Mouse (Mus musculus) hindbrain, embryonic 15.5 days (tissue): ENCODE results near the gene Man1c1. TPM values are rescaled to one million over a fixed set of nuclear protein-coding genes. Genes with fewer than 3 reads are reported as not detected.

Source experiments
- ATAC-seq: fragments of 200-750 bp; cut with Nextera tagmentation; 2 replicates; pipeline ENCODE4 v1.8.0; 2017; ENCODE audit warnings: low read depth, moderate number of reproducible peaks, moderate TSS enrichment; ENCODE audit not compliant: low FRiP score
- H3K27ac ChIP-seq: fragments of 300-500 bp; sonication (generic); replicated peaks from 2 replicates; pipeline ENCODE4 v1.5.1; 2015; ENCODE audit warnings: mild to moderate bottlenecking, inconsistent platforms
- H3K27me3 ChIP-seq: fragments of 300-500 bp; sonication (generic); 2 replicates; pipeline ENCODE4 v1.6.1; 2015; ENCODE audit warnings: control low read depth, inconsistent platforms
- H3K36me3 ChIP-seq: fragments of 300-500 bp; sonication (generic); 2 replicates; pipeline ENCODE4 v1.6.1; 2015; ENCODE audit warnings: control low read depth, inconsistent platforms
- H3K4me1 ChIP-seq: fragments of 300-500 bp; sonication (generic); replicated peaks from 2 replicates; pipeline ENCODE4 v1.6.1; 2015; ENCODE audit warnings: control low read depth, inconsistent platforms
- H3K4me2 ChIP-seq: fragments of 300-500 bp; sonication (generic); 2 replicates; pipeline ENCODE4 v1.6.1; 2015; ENCODE audit warnings: moderate library complexity, mild to moderate bottlenecking, inconsistent platforms
- H3K4me3 ChIP-seq: fragments of 300-500 bp; sonication (generic); 2 replicates; pipeline ENCODE4 v1.5.1; 2015; ENCODE audit warnings: mild to moderate bottlenecking, inconsistent platforms
- H3K9ac ChIP-seq: fragments of 300-500 bp; sonication (generic); 2 replicates; pipeline ENCODE4 v1.6.1; 2015; ENCODE audit warnings: inconsistent platforms
- H3K9me3 ChIP-seq: fragments of 300-500 bp; sonication (generic); 2 replicates; pipeline ENCODE4 v1.6.1; 2016; ENCODE audit warnings: control low read depth, inconsistent platforms
- WGBS: fragments of 180-500 bp; shearing (Covaris S2); methylation state at CpG from one replicate; pipeline ENCODE4 v1.1.7; 2015; 5-methylcytosine and 5-hydroxymethylcytosine counted together
- polyA plus RNA-seq: library from polyadenylated mRNA; unstranded; fragments of >200 nt; fragmentation: Nextera tagmentation; extraction: Ambion mirVana; gene quantifications from 2 replicates; pipeline ENCODE4 v1.2.1, GENCODE M21; 2015

Man1c1 gene
- polyA plus RNA-seq, 1 experiment from 2014 or later, result 6.1 TPM

GRCm38 (mm10) chr4:134651358-134651757 lies 52.7 kb downstream of the Man1c1 start:
- WGBS, result 66% methylated on average over 7 of the region's 7 CpGs
- Histone ChIP-seq H3K36me3 (no peaks in the 10 kb centered on the region), H3K9ac (no peak overlapping the region), H3K4me2 (no peak overlapping the region), H3K9me3 (no peaks in the 10 kb centered on the region), H3K27me3 (no peaks in the 10 kb centered on the region), H3K4me1 (peaks cover 14% of the 10 kb centered on the region), H3K4me3 (no peak overlapping the region), H3K27ac (no peak overlapping the region)
- no peak for ATAC-seq

- H3K4me2 ChIP-seq, result no peak overlapping the region
- H3K9me3 ChIP-seq, result no peaks in the 10 kb centered on the region
- WGBS, result 87% methylated on average over 21 of the region's 21 CpGs
- no peak for ATAC-seq
- no peaks in the 10 kb centered on the region; the same call in 1 of the 2 replicates for H3K4me1 ChIP-seq
- no peaks in the 10 kb centered on the region for H3K27me3 ChIP-seq
- no peaks in the 10 kb centered on the region for H3K36me3 ChIP-seq
- H3K9ac ChIP-seq, result no peak overlapping the region
- no peak overlapping the region for H3K27ac ChIP-seq
- H3K4me3 ChIP-seq, result no peak overlapping the region
Measured at GRCm38 (mm10) chr4:134645042-134645948, 58.8 kb downstream of the Man1c1 start.

GRCm38 (mm10) chr4:134644410-134644809 lies 59.7 kb downstream of the Man1c1 start:
- Histone ChIP-seq H3K4me1 (no peaks in the 10 kb centered on the region; the same call in 1 of the 2 replicates), H3K9ac (no peak overlapping the region), H3K9me3 (no peaks in the 10 kb centered on the region), H3K4me3 (no peak overlapping the region), H3K27me3 (no peaks in the 10 kb centered on the region), H3K27ac (no peak overlapping the region), H3K36me3 (no peaks in the 10 kb centered on the region), H3K4me2 (no peak overlapping the region)
- WGBS, result 91% methylated on average over 6 of the region's 6 CpGs
- ATAC-seq, result no peak

- Histone ChIP-seq H3K4me3 (no peak overlapping the region), H3K27ac (no peak overlapping the region), H3K9me3 (no peaks in the 10 kb centered on the region), H3K4me2 (no peak overlapping the region), H3K27me3 (no peaks in the 10 kb centered on the region), H3K36me3 (no peaks in the 10 kb centered on the region), H3K9ac (no peak overlapping the region), H3K4me1 (no peaks in the 10 kb centered on the region)
- 83% methylated on average over 30 of the region's 30 CpGs for WGBS
- ATAC-seq, result no peak
Measured at GRCm38 (mm10) chr4:134641711-134642516, 62.2 kb downstream of the Man1c1 start.

- H3K27ac ChIP-seq, result no peak overlapping the region
- no peak overlapping the region for H3K4me3 ChIP-seq
- H3K36me3 ChIP-seq, result no peaks in the 10 kb centered on the region
- no peaks in the 10 kb centered on the region for H3K9me3 ChIP-seq
- H3K27me3 ChIP-seq, result no peaks in the 10 kb centered on the region
- peaks cover 7% of the 10 kb centered on the region for H3K4me1 ChIP-seq
- ATAC-seq, result no peak
- H3K9ac ChIP-seq, result no peak overlapping the region
- WGBS, result 87% methylated on average over 7 of the region's 7 CpGs
- H3K4me2 ChIP-seq, result no peak overlapping the region
Measured at GRCm38 (mm10) chr4:134639325-134639724, 64.8 kb downstream of the Man1c1 start.

- no peak for ATAC-seq
- H3K27ac ChIP-seq, result no peak overlapping the region
- H3K4me2 ChIP-seq, result no peak overlapping the region
- peaks cover 19% of the 10 kb centered on the region for H3K4me1 ChIP-seq
- no peaks in the 10 kb centered on the region for H3K9me3 ChIP-seq
- H3K9ac ChIP-seq, result no peak overlapping the region
- H3K27me3 ChIP-seq, result no peaks in the 10 kb centered on the region
- H3K36me3 ChIP-seq, result no peaks in the 10 kb centered on the region
- no peak overlapping the region for H3K4me3 ChIP-seq
- 70% methylated on average over 5 of the region's 5 CpGs for WGBS
Measured at GRCm38 (mm10) chr4:134638111-134638550, 66.0 kb downstream of the Man1c1 start.

GRCm38 (mm10) chr4:134636406-134636805 lies 67.7 kb downstream of the Man1c1 start:
- no peak for ATAC-seq
- no peak overlapping the region for H3K9ac ChIP-seq
- peaks cover 36% of the 10 kb centered on the region for H3K4me1 ChIP-seq
- no peak overlapping the region for H3K4me2 ChIP-seq
- H3K27ac ChIP-seq, result no peak overlapping the region
- no peak overlapping the region for H3K4me3 ChIP-seq
- H3K27me3 ChIP-seq, result no peaks in the 10 kb centered on the region
- H3K36me3 ChIP-seq, result no peaks in the 10 kb centered on the region
- no peaks in the 10 kb centered on the region for H3K9me3 ChIP-seq
- WGBS, result 57% methylated on average over 8 of the region's 8 CpGs

- Histone ChIP-seq H3K9ac (no peak overlapping the region), H3K9me3 (no peaks in the 10 kb centered on the region), H3K36me3 (no peaks in the 10 kb centered on the region), H3K4me3 (no peak overlapping the region), H3K4me2 (no peak overlapping the region), H3K4me1 (peaks cover 39% of the 10 kb centered on the region), H3K27ac (peak overlapping the region; percentile 40), H3K27me3 (no peaks in the 10 kb centered on the region)
- ATAC-seq, result peak; percentile 29; the same call in 1 of the 2 replicates
- WGBS, result 38% methylated on average over 13 of the region's 13 CpGs
Measured at GRCm38 (mm10) chr4:134634001-134634400, 70.1 kb downstream of the Man1c1 start.

- Histone ChIP-seq H3K9ac (no peak overlapping the region), H3K4me2 (no peak overlapping the region), H3K4me1 (peaks cover 56% of the 10 kb centered on the region), H3K9me3 (no peaks in the 10 kb centered on the region), H3K36me3 (no peaks in the 10 kb centered on the region), H3K4me3 (no peak overlapping the region), H3K27me3 (no peaks in the 10 kb centered on the region), H3K27ac (peak overlapping the region; percentile 73)
- no peak for ATAC-seq
- WGBS, result 19% methylated on average over 13 of the region's 13 CpGs
Measured at GRCm38 (mm10) chr4:134632131-134632711, 71.9 kb downstream of the Man1c1 start.

- Histone ChIP-seq H3K9ac (no peak overlapping the region), H3K27me3 (no peaks in the 10 kb centered on the region), H3K27ac (peak overlapping the region; percentile 73), H3K9me3 (no peaks in the 10 kb centered on the region), H3K4me2 (no peak overlapping the region), H3K4me3 (no peak overlapping the region), H3K4me1 (peaks cover 56% of the 10 kb centered on the region), H3K36me3 (no peaks in the 10 kb centered on the region)
- WGBS, result 21% methylated on average over 14 of the region's 14 CpGs
- ATAC-seq, result no peak
Measured at GRCm38 (mm10) chr4:134631471-134632130, 72.5 kb downstream of the Man1c1 start.

GRCm38 (mm10) chr4:134628575-134629384 lies 75.3 kb downstream of the Man1c1 start:
- Histone ChIP-seq H3K9me3 (no peaks in the 10 kb centered on the region), H3K4me1 (peaks cover 58% of the 10 kb centered on the region), H3K27me3 (no peaks in the 10 kb centered on the region), H3K27ac (peak overlapping the region; percentile 8; the same call in 1 of the 2 replicates), H3K9ac (no peak overlapping the region), H3K4me2 (no peak overlapping the region), H3K36me3 (no peaks in the 10 kb centered on the region), H3K4me3 (no peak overlapping the region)
- WGBS, result 74% methylated on average over 10 of the region's 10 CpGs
- no peak for ATAC-seq
